Mouse (Mus musculus): Measurements from ENCODE around the gene Peli1. TPM values are rescaled to one million over a fixed set of nuclear protein-coding genes. Genes with fewer than 3 reads are reported as not detected.

Gene Peli1
- total RNA-seq, 2 experiments from 2014 or later, result 25.7 to 28.1 TPM

DNA sequence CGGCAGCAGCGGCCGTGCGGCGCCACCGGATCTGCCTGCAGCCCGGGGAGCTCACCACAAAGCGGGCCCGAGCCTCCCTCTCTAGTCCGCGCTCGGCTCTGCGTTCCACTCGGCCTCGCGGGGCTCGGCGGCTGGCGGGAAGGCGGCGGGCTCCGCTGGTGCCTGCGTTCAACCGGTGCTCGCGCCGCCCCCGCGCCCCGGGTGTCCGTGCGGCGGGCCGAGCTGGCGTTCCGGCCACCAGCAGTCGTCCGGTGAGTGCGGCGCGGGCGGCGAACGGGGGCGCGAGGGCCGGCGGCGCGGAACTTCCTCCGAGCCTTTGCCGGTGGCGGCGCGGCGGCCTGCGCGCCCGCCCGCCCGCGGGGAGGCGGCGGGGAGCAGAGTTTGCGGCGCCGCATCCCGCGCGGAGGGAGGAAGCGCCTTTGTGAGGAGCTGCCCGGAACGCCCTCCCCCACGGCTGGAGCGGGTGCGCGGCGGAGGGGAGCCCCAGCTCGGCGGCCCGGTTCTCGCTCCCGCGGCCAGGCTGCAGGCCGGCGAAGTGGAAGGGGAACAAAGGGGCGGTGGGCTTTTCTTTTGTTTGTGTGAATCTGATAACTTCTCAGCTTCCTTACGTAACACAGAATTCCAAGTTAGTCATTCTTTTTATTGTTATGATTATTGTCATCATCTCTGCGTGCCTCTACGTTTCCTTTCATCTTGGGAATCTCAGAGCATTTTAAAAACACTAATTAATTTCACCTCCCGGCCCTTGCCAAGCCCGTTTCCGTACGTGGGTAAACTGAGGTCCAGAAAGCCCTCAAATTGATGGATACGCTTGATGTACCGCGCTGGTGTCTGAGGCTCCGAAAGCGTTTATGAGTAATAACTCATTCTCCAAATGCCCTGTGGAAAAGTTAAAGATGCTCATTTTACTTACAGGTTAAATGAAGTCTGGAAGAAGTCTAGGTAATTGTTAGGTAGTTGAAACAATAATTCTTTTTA is 626 bp downstream of the Peli1 start:
- peak in 1 of 2 experiments; percentile 22 for DNase-seq (ENCODE audit: low spot score in 2 of 2)

GRCm38 (mm10) chr11:21092621-21093020 is 1.5 kb downstream of the Peli1 start:
- DNase-seq (ENCODE audit: low spot score in 2 of 2), result no peak

- DNase-seq (ENCODE audit: low spot score in 2 of 2), result no peak
These were observed 2.2 kb downstream of the Peli1 start for GRCm38 (mm10) chr11:21093081-21093815.

GRCm38 (mm10) chr11:21096590-21096989 is 5.5 kb downstream of the Peli1 start:
- DNase-seq (ENCODE audit: low spot score in 2 of 2), result no peak

GRCm38 (mm10) chr11:21098457-21098856 is 7.4 kb downstream of the Peli1 start:
- DNase-seq (ENCODE audit: low spot score in 2 of 2), result no peak

DNA sequence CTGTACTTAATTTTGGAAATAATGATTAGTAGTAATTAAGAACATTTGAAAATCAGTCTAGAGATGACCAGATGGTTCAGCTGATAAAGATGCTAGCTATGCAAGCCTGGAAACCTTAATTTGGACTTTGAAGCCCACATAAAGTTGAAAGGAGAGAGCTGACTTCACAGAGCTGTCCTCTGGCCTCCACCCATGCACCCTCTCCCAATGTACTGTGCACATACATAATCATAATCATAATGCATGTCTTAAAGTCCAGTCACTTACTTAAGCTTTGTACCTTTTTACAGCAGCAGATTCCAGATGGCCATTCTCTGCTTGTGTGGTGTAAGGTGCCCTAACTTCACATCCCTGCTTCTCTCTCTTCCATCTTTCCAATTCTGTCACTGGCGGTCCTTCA is 9.6 kb downstream of the Peli1 start:
- DNase-seq (ENCODE audit: low spot score in 2 of 2), result no peak

DNA sequence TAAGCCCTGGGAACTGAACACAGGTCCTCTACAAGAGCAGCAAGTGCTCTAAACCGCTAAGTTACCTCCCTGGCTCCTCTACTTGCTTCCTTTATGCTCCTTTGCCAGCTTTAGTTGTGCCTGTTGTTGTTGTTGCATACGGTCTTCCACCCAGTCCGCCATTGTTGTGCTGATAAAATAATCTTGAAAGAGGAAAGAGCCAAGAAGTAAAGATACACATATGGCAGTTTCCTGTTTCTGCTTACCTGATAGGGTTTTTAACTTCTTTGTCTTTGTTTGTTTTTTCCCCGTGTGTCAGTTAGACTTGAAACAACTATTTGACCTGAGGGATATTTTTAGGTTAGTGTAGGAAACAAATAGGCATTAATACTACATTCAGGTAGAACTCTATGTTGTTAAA is 10.2 kb downstream of the Peli1 start:
- no peak for DNase-seq (ENCODE audit: low spot score in 2 of 2)

GRCm38 (mm10) chr11:21102273-21103005 is 11.3 kb downstream of the Peli1 start:
- DNase-seq (ENCODE audit: low spot score in 2 of 2), result no peak

DNA sequence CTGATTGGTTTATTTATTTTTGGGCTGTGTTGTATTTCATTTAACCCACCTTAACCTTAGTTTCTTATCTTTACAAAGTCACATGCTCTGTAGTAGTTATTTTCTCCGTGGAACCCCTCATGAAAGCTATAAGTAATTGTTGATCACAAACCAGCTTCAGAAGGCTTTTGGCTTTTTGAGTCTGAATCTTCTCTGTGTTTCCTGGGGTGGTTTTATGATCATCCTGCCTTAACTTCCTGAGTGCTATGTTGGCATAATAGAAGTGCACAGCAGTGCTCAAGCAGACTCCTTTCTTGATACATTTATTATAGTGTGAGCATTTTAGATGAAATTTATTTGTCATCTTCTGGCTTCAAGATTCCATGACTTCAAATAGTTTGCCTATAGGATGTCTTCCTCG is 12.1 kb downstream of the Peli1 start:
- no peak for DNase-seq (ENCODE audit: low spot score in 2 of 2)

DNA sequence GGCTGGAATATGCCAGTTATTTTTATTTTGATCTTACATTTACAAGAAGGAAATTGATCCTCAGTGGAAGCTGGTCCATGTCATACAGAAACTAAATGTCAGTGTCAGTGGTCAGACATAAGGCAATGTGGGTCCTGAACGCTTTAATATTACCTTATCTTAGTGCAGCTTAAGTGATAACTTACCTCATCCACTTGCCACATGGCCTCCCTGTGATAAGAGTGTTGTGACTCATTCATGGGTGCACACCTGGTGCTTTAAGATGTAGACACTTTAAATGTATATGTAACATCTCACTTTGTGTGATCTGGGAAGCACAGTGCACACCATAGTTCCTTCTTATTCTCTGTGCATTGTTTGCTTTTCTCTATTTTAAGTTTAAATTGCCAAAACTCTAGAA is 14.3 kb downstream of the Peli1 start:
- DNase-seq (ENCODE audit: low spot score in 2 of 2), result no peak

DNA sequence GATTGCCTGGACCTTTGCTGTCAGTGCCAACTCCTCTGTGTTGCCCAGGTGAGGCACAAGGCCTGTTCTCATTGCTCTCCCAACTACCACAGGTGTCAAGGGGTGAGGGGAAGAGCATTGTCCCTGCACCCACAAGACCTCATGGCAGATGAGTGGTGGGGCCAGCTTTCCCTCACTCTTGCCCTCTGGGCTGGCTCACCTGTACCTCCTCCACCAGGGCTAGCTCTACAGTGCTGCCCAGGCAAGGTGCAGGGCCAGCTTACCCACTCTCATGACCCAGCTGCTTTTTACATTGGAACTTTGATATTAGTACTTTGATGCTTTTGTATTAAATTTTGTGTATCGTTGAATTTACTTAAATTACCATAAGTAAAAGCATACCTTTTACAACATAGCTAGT is 16.0 kb downstream of the Peli1 start:
- DNase-seq (ENCODE audit: low spot score in 2 of 2), result no peak

- DNase-seq (ENCODE audit: low spot score in 2 of 2), result no peak
These were observed 18.2 kb downstream of the Peli1 start for GRCm38 (mm10) chr11:21109279-21109678.

GRCm38 (mm10) chr11:21114516-21114915 is 23.4 kb downstream of the Peli1 start:
- no peak for DNase-seq (ENCODE audit: low spot score in 2 of 2)

DNA sequence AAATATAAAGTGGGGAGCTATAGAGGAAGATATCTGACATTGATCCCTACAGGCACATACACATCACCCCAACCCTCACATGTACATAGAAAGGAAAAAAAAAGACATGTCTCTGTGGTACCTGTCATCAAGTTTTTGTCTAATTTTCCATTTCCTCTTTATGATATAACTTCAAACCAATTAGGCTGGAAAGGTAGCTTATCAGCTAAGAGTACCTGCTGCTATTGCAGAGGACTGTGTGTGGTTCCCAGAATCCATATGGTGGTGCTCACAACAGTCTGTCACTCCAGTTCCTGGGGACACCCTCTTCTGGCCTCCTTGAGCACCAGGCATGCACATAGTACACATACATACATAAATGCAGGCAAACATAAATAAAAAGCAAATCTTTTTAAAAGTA is 24.7 kb downstream of the Peli1 start:
- no peak for DNase-seq (ENCODE audit: low spot score in 2 of 2)

DNA sequence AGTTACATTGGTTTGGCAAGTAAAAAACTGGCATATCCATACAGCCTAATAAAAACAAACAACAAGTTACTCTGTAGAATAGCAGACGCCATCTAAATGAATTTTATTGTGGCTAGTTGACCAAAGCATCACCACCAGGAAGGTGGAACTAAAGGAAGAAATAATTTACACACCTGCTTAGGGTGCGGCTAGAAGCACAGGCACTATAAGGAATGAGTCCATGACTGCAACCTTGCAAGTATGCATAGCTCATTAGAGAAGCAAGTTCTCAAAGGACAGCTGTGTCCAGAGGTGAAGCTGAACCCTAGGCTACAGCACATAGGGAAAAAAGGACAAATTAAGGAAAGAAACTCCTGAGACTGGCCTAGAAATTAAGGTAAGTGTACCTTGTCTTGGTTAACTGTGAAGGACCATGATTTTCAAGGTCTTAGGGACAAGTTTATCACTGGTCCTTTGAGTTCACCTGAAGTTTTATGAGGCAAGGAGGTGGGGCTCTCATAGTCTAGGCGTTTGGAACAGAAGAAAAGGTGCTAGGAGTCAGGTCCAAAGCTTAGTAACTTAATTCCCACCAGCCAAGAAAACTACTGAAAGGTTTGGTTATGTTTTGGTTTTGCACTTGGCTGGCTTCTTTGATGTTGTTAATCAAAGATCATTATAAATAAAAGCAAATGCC is 25.7 kb downstream of the Peli1 start:
- DNase-seq (ENCODE audit: low spot score in 2 of 2), result no peak

DNA sequence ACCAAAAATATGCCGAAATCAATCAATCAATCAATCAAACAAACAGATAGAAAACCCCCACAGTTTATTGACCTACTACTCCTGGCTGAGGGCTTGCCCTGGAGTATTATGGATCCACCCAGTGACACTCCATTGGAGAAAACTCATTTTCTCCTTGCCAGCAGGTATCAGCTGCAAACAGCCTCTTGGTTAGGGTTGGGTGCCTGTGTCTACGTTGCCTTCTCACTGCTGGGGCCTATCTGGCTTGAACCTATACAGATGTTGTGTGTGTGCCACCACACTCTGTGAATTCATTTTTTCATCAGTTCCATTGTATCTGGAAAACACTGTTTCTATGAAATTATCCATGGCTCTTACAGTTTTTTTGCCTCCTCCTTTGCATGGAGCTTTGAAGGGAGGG is 30.6 kb downstream of the Peli1 start:
- DNase-seq (ENCODE audit: low spot score in 2 of 2), result no peak

- no peak for DNase-seq (ENCODE audit: low spot score in 2 of 2)
These were observed 31.3 kb downstream of the Peli1 start for GRCm38 (mm10) chr11:21122399-21122798.

DNA sequence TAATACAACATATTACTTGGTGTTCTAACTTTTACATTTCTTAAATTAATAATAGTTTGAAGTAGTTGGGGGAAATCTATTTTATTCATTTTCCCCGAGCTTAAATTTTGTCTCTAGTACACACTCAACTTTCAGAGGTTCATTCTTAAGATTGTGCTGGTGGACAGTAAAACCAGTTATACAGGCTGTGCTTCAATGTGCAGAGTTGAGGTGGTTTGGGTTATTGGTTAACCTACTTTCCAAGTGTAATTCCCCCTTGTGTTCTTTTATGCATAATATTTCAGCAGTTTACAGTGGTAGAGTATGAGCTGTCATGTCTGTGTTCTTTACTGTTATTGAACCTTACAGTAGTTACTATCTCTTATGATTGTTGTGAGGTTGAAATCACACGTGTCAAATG is 40.6 kb downstream of the Peli1 start:
- no peak for DNase-seq (ENCODE audit: low spot score in 2 of 2)

GRCm38 (mm10) chr11:21134875-21135451 is 43.9 kb downstream of the Peli1 start:
- no peak for DNase-seq (ENCODE audit: low spot score in 2 of 2)

DNA sequence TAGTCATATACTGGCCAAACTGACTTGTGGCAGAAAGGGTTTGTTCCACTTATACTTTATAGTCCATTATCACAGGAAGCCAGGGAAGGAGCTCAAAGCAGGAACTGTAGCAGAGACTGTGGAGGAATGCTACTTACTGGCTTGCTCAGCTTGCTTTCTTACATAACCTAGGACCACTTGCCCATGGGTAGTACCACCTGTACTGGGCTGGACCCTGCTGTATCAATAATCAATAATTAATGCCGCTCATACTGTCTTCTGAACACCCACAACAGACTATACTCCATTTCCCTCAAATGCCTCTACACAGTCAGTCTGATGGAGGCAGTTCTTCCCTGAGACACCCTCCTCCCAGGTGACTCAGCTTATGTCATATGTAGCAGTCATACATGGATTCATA is 48.4 kb downstream of the Peli1 start:
- DNase-seq (ENCODE audit: low spot score in 2 of 2), result no peak

- DNase-seq (ENCODE audit: low spot score in 2 of 2), result no peak
These were observed 50.2 kb downstream of the Peli1 start for GRCm38 (mm10) chr11:21141242-21141641.

Measured in adrenal gland, postnatal 4 days (tissue).